Mouse (Mus musculus) liver, embryonic 11.5 days (tissue): ENCODE measurements at regions not wholly inside any gene's neighbourhood (a gene's known extent, or its start where the extent isn't known, plus 50 kb on each side); places are given as distances from the start of the nearest gene placed in this dataset.

Experiments used
- ATAC-seq: fragments of 200-750 bp; cut with Nextera tagmentation; replicated peaks from 2 replicates; pipeline ENCODE4 v1.8.0; 2017; ENCODE audit warnings: moderate number of reproducible peaks, mild to moderate bottlenecking, moderate TSS enrichment, moderate library complexity; ENCODE audit not compliant: low FRiP score
- DNase-seq: peaks from one replicate; pipeline ENCODE4 v3.0.0-alpha.2; 2017; ENCODE audit warnings: low spot score
- H3K27ac ChIP-seq: fragments of 300-500 bp; sonication (generic); 2 replicates; pipeline ENCODE4 v1.5.1; 2014; ENCODE audit warnings: mild to moderate bottlenecking, low read depth, low read length, control low read depth
- H3K27me3 ChIP-seq: fragments of 300-500 bp; sonication (generic); replicated peaks from 2 replicates; pipeline ENCODE4 v1.6.1; 2014; ENCODE audit warnings: low read length, mixed read lengths; ENCODE audit not compliant: control insufficient read depth, insufficient read depth
- H3K36me3 ChIP-seq: fragments of 300-500 bp; sonication (generic); 2 replicates; pipeline ENCODE4 v1.6.1; 2014; ENCODE audit warnings: mild to moderate bottlenecking, low read length, moderate library complexity, mixed read lengths; ENCODE audit not compliant: control insufficient read depth, insufficient read depth
- H3K4me1 ChIP-seq: fragments of 300-500 bp; sonication (generic); replicated peaks from 2 replicates; pipeline ENCODE4 v1.6.1; 2014; ENCODE audit warnings: low read length, mixed read lengths; ENCODE audit not compliant: control insufficient read depth, insufficient read depth
- H3K4me2 ChIP-seq: fragments of 300-500 bp; sonication (generic); 2 replicates; pipeline ENCODE4 v1.6.1; 2014; ENCODE audit warnings: mild to moderate bottlenecking, control low read depth, moderate library complexity
- H3K4me3 ChIP-seq: fragments of 300-500 bp; sonication (generic); 2 replicates; pipeline ENCODE4 v1.5.1; 2014; ENCODE audit warnings: low read depth, low read length, control low read depth
- H3K9ac ChIP-seq: fragments of 300-500 bp; sonication (generic); 2 replicates; pipeline ENCODE4 v1.6.1; 2014; ENCODE audit warnings: low read depth, low read length, control low read depth
- H3K9me3 ChIP-seq: fragments of 300-500 bp; sonication (generic); 2 replicates; pipeline ENCODE4 v1.6.1; 2016; ENCODE audit warnings: low read length, inconsistent platforms, mixed read lengths; ENCODE audit not compliant: control insufficient read depth
- WGBS: fragments of 180-500 bp; shearing (Covaris S2); extraction: QIAGEN DNeasy Blood & Tissue Kit; methylation state at CpG from one replicate; pipeline ENCODE4 v1.1.7; 2014; 5-methylcytosine and 5-hydroxymethylcytosine counted together

DNA sequence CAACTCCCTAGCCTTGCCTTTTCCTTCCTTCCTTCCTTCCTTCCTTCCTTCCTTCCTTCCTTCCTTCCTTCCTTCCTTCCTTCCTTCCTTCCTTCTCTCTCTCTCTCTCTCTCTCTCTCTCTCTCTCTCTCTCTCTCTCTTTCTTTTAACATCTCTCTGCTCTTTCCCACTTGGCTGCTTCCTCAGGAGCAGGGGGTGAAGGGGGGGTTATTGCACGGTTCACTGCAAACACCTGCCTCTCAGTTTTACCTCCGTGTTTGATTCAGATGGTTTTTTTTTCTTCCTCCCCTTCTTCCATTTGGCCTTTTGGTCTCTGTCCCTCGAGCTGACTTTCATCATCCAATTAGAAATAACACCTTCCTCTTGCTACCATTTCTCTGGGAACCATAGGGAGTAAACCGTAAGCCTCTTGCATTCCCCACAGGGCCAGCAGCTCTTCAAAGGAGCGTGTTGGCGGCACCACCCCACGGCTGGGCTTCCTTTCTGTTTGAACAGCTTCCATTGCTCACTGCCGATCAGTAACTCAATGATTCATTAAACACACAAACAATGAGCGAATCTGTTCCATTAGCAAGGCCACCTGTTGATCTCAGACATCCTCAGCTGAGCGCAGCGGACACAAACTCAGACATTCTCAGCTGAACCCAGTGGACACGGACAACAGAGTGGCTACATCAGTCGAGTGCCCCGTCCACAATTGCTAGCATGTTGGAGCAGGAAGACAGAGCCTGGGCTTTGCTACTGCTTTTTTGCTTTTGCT is 318.4 kb upstream of the Gm15217 start:
- H3K27ac ChIP-seq, result no peak overlapping the region
- H3K9ac ChIP-seq, result no peak overlapping the region
- peak overlapping the region; percentile 33 for H3K4me2 ChIP-seq
- ATAC-seq (no peak), DNase-seq (no peak)
- 42% methylated on average over 14 of the region's 14 CpGs for WGBS
- no peak overlapping the region for H3K4me3 ChIP-seq
- H3K4me1 ChIP-seq, result no peaks in the 10 kb centered on the region
- H3K36me3 ChIP-seq, result no peaks in the 10 kb centered on the region
- no peaks in the 10 kb centered on the region for H3K27me3 ChIP-seq
- H3K9me3 ChIP-seq, result no peaks in the 10 kb centered on the region

DNA sequence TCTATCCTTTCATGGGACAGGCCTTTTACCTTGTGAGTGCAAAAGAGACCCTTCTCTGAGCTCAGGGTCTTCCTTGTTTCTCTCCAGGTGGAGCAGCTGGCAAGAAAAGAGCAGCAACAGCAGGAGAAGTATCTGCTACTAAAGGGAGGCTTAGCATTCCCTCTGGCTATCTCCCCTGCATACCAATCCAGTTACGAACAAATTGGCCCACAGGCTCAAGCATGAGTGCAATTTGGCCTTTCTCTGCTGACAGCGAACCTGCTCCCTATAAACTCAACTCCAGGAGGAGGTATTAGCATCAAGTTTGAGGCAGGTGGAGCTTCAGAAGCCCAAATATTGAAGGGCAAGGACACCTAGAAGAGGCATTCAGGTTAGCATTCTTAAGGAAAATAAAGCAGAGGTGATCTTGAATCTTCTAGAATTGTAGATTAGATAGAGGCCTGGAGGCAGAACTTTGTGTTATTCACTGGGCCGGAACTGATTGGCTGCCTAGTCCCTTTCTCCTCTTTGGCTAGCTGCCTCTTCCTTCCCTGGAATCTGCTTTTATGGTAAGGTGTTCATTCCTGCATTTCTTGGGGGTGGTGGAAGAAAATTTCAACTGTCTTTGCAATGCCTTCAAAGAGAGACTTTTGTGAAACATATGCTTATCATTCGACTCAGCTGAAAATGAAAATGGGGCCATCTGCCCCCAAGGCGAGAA is 312.0 kb upstream of the Gm15217 start:
- H3K9ac ChIP-seq, result no peak overlapping the region
- WGBS, result 66% methylated on average over 5 of the region's 5 CpGs
- H3K4me1 ChIP-seq, result no peaks in the 10 kb centered on the region
- no peak overlapping the region for H3K4me3 ChIP-seq
- no peaks in the 10 kb centered on the region for H3K36me3 ChIP-seq
- no peak overlapping the region for H3K4me2 ChIP-seq
- no peak for ATAC-seq
- no peak overlapping the region for H3K27ac ChIP-seq
- H3K27me3 ChIP-seq, result no peaks in the 10 kb centered on the region
- no peak for DNase-seq
- no peaks in the 10 kb centered on the region for H3K9me3 ChIP-seq

DNA sequence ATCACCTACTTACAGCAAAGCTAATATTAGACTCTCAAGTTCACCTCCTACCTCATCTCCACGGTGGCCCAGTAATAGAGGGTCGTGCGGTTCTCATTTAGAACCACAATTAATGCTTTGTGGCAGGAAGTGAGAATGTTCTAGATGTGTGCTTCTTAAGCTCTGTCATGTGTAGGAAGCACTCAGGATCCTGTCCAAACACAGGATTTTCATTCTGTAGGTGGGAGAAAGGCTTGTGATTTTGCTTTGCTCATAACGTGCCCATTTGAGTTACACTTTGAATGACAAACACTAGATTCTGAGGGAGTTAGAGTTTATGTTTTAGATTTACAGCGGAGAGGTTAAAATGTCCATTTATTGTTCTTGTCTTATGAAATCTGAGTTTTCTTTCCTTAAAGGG is 308.0 kb upstream of the Gm15217 start:
- Histone ChIP-seq H3K27me3 (no peaks in the 10 kb centered on the region), H3K4me3 (no peak overlapping the region), H3K36me3 (no peaks in the 10 kb centered on the region), H3K4me2 (no peak overlapping the region), H3K4me1 (no peaks in the 10 kb centered on the region), H3K27ac (no peak overlapping the region), H3K9ac (no peak overlapping the region), H3K9me3 (no peaks in the 10 kb centered on the region)
- no peak for DNase-seq
- 79% methylated on average over 5 of the region's 5 CpGs for WGBS
- ATAC-seq, result no peak

DNA sequence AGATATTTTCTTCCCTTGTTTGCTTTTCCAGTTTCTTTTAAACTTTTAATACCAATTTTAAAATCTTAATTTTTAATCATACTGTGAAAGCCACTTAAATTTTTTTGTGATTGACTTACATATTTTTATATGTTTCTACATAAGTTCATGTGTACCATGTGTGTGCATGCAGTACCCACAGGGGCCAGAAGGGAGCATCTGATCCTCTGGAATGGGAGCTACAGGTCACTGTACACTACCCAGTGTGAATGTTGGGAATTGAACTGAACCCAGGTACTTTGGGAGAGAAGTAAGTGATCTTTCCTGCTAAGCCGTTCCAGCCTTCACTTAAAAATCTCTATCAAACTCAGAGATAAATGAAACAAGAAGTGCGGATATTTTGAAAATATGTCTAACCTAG is 302.5 kb upstream of the Gm15217 start:
- WGBS, result 93% methylated on average over 2 of the region's 2 CpGs
- no peaks in the 10 kb centered on the region for H3K36me3 ChIP-seq
- H3K4me3 ChIP-seq, result no peak overlapping the region
- no peaks in the 10 kb centered on the region for H3K9me3 ChIP-seq
- DNase-seq (no peak), ATAC-seq (no peak)
- H3K9ac ChIP-seq, result no peak overlapping the region
- no peak overlapping the region for H3K27ac ChIP-seq
- no peaks in the 10 kb centered on the region for H3K4me1 ChIP-seq
- no peak overlapping the region for H3K4me2 ChIP-seq
- H3K27me3 ChIP-seq, result no peaks in the 10 kb centered on the region

DNA sequence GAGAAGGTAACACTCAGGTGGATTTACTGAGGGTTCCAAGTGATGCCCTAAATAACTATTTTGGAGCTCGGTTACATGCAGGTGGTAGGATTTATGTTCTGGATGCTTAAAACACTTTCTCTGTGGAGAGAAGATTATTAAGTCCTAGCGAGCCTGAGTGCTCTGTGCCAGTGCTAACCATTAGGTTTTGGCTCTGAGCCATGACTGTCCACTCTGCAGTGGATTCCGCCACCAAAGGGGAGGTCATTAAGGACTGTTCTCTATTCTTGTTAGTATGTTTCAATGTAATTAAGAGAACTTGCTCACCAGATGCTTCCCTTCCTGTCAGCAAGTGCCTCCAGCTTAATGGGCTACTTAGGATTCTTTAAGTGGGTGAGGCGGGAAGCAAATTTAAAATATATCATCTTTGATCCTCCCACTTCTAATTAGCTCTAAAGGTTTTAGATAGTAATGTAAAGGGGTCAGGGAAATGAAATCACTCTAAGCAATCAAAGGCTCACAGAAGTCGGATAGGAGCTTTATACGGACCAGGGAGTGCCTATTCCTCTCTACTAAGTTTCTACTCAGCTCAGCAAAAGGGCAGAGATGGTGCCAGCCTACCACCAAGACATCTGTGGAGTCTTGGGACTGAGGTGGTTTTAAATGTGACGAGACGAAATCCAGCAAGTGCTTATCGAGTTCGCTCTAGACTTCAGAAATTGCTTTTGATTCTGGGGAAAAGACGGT is 301.6 kb upstream of the Gm15217 start:
- ATAC-seq (no peak), DNase-seq (no peak)
- WGBS, result 79% methylated on average over 11 of the region's 11 CpGs
- Histone ChIP-seq H3K4me2 (no peak overlapping the region), H3K36me3 (no peaks in the 10 kb centered on the region), H3K4me3 (no peak overlapping the region), H3K4me1 (no peaks in the 10 kb centered on the region), H3K27ac (no peak overlapping the region), H3K27me3 (no peaks in the 10 kb centered on the region), H3K9me3 (no peaks in the 10 kb centered on the region), H3K9ac (no peak overlapping the region)

DNA sequence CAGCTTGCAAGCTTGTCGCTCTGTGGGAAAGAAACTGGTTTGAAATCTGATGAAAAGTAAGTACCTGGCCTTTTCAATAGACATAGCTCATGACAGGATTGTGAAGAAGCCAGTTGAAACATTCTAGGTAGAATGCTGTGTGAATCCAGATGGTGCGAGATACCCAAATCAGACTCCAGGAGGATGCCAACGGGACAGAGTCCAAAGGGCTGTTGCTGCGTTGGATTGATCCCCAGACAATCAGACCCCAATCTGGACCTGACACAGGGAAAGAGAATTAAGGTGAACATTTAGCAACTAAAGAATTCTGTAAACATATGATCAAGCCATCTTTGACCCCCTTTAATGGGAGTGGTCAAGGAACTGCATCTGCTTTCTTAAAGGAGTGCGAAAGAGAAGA is 296.6 kb upstream of the Gm15217 start:
- Histone ChIP-seq H3K9me3 (no peaks in the 10 kb centered on the region), H3K4me1 (no peaks in the 10 kb centered on the region), H3K4me3 (no peak overlapping the region), H3K27me3 (no peaks in the 10 kb centered on the region), H3K4me2 (no peak overlapping the region), H3K9ac (no peak overlapping the region), H3K27ac (no peak overlapping the region), H3K36me3 (no peaks in the 10 kb centered on the region)
- ATAC-seq (no peak), DNase-seq (no peak)
- 91% methylated on average over 5 of the region's 5 CpGs for WGBS

DNA sequence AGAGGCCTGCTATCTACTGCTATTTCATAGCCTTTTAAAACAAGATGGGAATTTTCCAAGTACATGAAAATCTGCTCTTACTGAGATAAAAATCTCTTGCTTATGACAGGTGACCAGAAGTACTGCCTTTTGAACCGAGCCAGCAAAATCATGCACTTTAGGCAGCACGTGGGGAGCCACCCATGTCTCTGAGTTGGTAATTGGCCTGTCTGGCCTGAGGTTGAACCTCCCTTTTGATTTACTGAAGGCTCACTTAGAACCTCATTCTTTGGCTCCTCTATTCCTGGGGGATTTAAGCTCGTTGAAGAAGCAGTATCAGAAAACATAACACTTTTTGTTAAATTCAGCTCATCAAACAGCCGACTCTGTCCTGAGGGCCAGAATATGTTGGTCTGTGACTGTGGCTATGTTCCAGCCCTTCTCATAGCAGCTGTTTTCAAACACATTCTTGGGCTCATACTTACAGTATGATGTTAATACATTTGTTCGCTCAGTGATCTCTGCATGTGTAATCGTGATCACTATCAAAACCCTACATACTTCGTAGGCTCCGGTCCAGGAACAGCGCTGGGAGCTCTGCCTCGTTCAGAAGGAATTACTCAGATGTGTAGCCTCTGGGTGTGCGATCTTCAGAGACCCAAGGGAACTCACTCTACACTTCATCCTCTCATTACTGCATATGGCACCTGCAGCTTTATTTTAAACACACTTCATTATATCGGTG is 290.1 kb upstream of the Gm15217 start:
- 83% methylated on average over 12 of the region's 12 CpGs for WGBS
- Histone ChIP-seq H3K9me3 (no peaks in the 10 kb centered on the region), H3K27me3 (no peaks in the 10 kb centered on the region), H3K4me1 (no peaks in the 10 kb centered on the region), H3K36me3 (no peaks in the 10 kb centered on the region), H3K27ac (no peak overlapping the region), H3K9ac (no peak overlapping the region), H3K4me3 (no peak overlapping the region), H3K4me2 (no peak overlapping the region)
- DNase-seq (no peak), ATAC-seq (no peak)

DNA sequence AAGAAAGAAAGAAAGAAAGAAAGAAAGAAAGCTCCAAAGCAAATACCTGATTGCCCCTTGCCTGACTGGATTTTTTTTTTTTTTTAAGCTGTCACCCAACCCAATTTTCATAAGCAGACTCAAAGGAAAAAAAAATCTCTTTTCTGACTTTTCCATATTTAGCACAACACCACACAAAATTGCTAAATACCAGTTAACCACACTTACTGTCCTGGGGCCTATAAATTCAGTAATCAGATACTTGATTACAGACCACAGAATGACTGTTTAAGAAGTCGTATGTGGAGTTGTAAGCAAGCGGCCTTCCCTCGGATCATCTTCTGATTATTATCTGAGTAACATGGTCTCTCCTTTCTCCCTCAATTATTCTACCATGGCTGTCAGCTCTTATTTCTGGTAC is 263.3 kb upstream of the Gm15217 start:
- Histone ChIP-seq H3K4me1 (no peaks in the 10 kb centered on the region), H3K9ac (no peak overlapping the region), H3K36me3 (no peaks in the 10 kb centered on the region), H3K27ac (no peak overlapping the region), H3K4me2 (no peak overlapping the region), H3K27me3 (no peaks in the 10 kb centered on the region), H3K9me3 (no peaks in the 10 kb centered on the region), H3K4me3 (no peak overlapping the region)
- DNase-seq (no peak), ATAC-seq (no peak)
- WGBS, result 65% methylated on average over 3 of the region's 3 CpGs
